Mouse (Mus musculus) testis, adult 2 months (tissue): Measurements from ENCODE around the gene Ubr3.

ENCODE experiments used
- CTCF ChIP-seq: fragments of 200-500 bp; IDR thresholded peaks from 2 replicates; pipeline ENCODE4 v1.5.1; 2012; ENCODE audit warnings: low read depth, mild to moderate bottlenecking, inconsistent platforms, low read length, moderate library complexity; ENCODE audit not compliant: control insufficient read depth, insufficient read depth, insufficient replicate concordance
- POLR2A ChIP-seq: fragments of 200-500 bp; IDR thresholded peaks from 2 replicates; pipeline ENCODE4 v1.6.1; 2012; ENCODE audit warnings: low read depth, mild to moderate bottlenecking, inconsistent platforms, low read length, moderate library complexity; ENCODE audit not compliant: control insufficient read depth

DNA sequence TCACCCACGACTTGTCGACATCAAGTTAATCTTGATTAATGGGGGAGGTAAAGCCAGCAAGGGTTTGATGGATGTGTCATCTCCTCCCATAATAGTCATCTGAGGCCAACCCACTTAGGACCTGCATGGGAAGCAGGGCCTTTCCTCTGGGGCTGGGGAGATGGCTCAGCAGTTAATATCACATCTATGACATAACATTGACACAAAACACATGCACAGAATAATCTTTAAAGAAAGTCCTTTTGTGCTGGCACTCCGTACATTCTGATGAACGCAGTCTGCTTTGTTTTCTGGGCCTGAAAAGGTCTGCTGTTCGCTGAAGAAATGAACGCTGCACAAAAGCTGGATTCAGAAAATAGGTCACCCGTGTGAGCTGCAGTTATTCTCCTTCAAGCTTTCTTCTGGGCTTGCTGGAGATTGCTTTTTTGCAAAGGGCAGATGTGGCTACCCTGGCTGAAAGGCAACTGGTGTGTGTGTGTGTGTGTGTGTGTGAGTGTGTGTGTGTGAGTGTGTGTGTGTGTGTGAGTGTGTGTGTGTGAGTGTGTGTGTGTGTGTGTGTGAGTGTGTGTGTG lies 168.8 kb downstream of the Ubr3 start:
- TF ChIP-seq POLR2A: no peak
- TF ChIP-seq CTCF: no peak
